Mouse (Mus musculus) stomach, embryonic 16.5 days (tissue): ENCODE measurements around the gene Atf2. TPM values are rescaled to one million over a fixed set of nuclear protein-coding genes. Genes with fewer than 3 reads are reported as not detected.

Experiments used
- ATAC-seq: fragments of 200-750 bp; cut with Nextera tagmentation; 2 replicates; pipeline ENCODE4 v1.8.0; 2017; ENCODE audit warnings: moderate number of reproducible peaks, moderate TSS enrichment; ENCODE audit not compliant: insufficient read depth, low FRiP score
- H3K27ac ChIP-seq: fragments of 300-500 bp; sonication (generic); 2 replicates; pipeline ENCODE4 v1.5.1; 2014; ENCODE audit warnings: low read length
- H3K27me3 ChIP-seq: fragments of 300-500 bp; sonication (generic); 2 replicates; pipeline ENCODE4 v1.6.1; 2014; ENCODE audit warnings: low read length, control low read depth, mixed read lengths; ENCODE audit not compliant: control insufficient read depth, insufficient read depth
- H3K36me3 ChIP-seq: fragments of 300-500 bp; sonication (generic); 2 replicates; pipeline ENCODE4 v1.6.1; 2014; ENCODE audit warnings: low read length; ENCODE audit not compliant: control insufficient read depth, insufficient read depth
- H3K4me1 ChIP-seq: fragments of 300-500 bp; sonication (generic); 2 replicates; pipeline ENCODE4 v1.6.1; 2014; ENCODE audit warnings: low read length, control low read depth, mixed read lengths; ENCODE audit not compliant: control insufficient read depth, insufficient read depth
- H3K4me2 ChIP-seq: fragments of 300-500 bp; sonication (generic); 2 replicates; pipeline ENCODE4 v1.6.1; 2014; ENCODE audit warnings: low read depth, low read length, mixed read lengths
- H3K4me3 ChIP-seq: fragments of 300-500 bp; sonication (generic); replicated peaks from 2 replicates; pipeline ENCODE4 v1.5.1; 2014; ENCODE audit warnings: mild to moderate bottlenecking, low read length
- H3K9ac ChIP-seq: fragments of 300-500 bp; sonication (generic); 2 replicates; pipeline ENCODE4 v1.6.1; 2014; ENCODE audit warnings: low read length
- H3K9me3 ChIP-seq: fragments of 300-500 bp; sonication (generic); replicated peaks from 2 replicates; pipeline ENCODE4 v1.6.1; 2016; ENCODE audit warnings: low read length, control low read depth; ENCODE audit not compliant: control insufficient read depth
- WGBS: fragments of 180-500 bp; shearing (Covaris S2); extraction: QIAGEN DNeasy Blood & Tissue Kit; methylation state at CpG from one replicate; pipeline ENCODE4 v1.1.7; 2014; 5-methylcytosine and 5-hydroxymethylcytosine counted together
- polyA plus RNA-seq: library from polyadenylated mRNA; unstranded; fragments of >200 nt; fragmentation: Nextera tagmentation; extraction: Ambion mirVana; gene quantifications from 2 replicates; pipeline ENCODE4 v1.2.1, GENCODE M21; 2015

The Atf2 gene
- polyA plus RNA-seq, 1 experiment from 2014 or later = 65.4 TPM

DNA sequence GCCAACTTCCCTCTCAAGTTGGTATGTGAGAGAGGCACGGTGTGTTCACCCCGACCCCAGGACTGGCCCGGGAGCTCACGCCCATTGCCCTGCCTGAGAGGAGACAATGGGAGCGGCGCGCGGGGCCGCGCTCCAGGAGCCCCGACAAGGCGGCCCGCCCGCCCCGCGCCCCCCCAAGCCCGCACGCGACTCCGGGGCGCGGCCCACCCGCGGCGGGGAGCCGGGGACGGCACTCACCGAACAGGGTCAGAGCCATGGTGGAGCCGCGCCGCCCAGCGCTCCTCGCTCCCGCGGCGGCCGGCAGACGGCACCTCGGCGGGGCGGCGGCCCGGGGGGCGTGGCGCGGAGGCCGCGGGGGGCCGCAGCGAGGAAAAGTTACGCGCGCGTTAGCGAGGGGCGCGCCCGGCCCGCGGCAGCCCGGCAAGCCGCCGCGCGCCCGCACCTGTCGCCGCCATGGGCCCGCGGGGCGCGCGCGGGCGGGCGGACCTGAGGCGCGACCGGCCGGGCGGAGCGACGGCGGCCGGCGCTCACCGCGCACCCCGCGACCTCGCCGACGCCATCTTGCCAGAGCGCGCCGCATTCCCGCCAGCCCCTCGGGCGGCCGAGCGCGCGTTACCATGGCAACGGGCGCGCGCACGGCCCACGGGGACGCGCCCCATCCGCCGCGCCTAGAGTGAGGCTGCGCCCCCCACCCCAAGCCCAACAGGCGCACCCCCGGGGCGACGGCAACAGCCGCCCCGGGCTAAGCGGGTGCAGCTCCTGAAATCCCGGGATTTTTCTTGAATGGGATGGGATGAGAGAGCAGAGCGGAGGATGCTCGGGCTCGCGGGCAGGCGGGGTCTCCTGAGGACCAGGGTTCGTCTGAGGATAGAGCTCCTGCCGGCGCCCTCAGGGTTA is 117.4 kb downstream of the Atf2 start, which contains the start of gene Chn1:
Gene Chn1, minus strand, starts transcription at position 561 of the 897 bp plus-strand sequence.
- no peaks in the 10 kb centered on the region for H3K9me3 ChIP-seq
- 0 out of 2 replicates have a peak, but pooled peaks cover 2% of the 10 kb centered on the region for H3K4me1 ChIP-seq
- H3K9ac ChIP-seq = peak within 1 kb of the TSS; percentile 82
- H3K36me3 ChIP-seq = no peaks in the 10 kb centered on the region
- peak; percentile 91 for ATAC-seq
- WGBS = 1% methylated on average over 100 of the region's 131 CpGs
- peak within 1 kb of the TSS; percentile 82 for H3K4me2 ChIP-seq
- H3K27me3 ChIP-seq = peaks cover 10% of the 10 kb centered on the region; the same call in 1 of the 2 replicates
- peak within 1 kb of the TSS; percentile 82 for H3K4me3 ChIP-seq
- no peak within 1 kb of the TSS for H3K27ac ChIP-seq

DNA sequence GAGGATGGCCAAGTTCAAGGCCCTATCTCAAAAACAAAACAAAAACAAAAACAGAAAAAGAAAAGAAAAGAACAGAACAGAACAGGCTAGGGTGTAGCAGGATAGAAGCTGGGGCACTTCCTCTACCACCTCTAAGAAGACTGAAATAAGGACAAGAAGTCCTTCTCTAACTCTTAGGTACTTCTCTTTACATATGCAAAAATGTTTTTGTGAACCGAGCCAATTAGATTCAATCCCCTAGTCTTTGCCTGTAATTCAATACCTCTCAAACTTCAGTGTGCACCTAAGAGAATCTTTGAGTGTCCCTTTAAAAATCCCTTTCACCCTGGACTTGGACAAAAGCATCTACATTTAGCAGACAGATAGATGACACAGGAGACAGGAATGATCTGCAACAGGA is 119.5 kb downstream of the Atf2 start:
- H3K4me1 ChIP-seq = 0 out of 2 replicates have a peak, but pooled peaks cover 2% of the 10 kb centered on the region
- H3K4me2 ChIP-seq = no peak overlapping the region
- no peak overlapping the region for H3K27ac ChIP-seq
- no peak for ATAC-seq
- no peak overlapping the region for H3K9ac ChIP-seq
- H3K4me3 ChIP-seq = no peak overlapping the region
- H3K27me3 ChIP-seq = peaks cover 9% of the 10 kb centered on the region; the same call in 1 of the 2 replicates
- WGBS = 41% methylated on average over 1 of the region's 1 CpGs
- H3K36me3 ChIP-seq = no peaks in the 10 kb centered on the region
- no peaks in the 10 kb centered on the region for H3K9me3 ChIP-seq

DNA sequence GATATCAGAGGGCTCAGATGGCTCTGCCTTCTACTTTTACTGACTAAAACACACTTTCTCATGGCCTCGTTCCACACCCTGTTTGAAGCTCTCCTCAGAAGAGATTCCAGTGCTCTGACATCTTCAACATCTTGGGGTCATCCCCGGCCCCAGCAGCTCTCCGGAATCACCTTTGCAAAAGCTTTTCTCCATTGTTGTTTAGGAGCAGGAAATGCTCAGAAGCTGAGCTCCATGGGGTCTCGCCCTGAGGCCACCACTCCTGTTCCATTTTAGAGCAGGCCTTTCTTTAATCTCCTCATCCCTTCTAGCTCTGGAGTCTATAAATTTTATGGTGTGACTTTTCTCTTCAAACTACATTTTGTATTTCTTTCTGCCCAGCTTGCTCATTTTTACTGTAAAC is 123.8 kb downstream of the Atf2 start:
- H3K9ac ChIP-seq = no peak overlapping the region
- no peak overlapping the region for H3K4me3 ChIP-seq
- H3K36me3 ChIP-seq = no peaks in the 10 kb centered on the region
- H3K27ac ChIP-seq = no peak overlapping the region
- no peak overlapping the region for H3K4me2 ChIP-seq
- no peak for ATAC-seq
- peaks cover 4% of the 10 kb centered on the region; the same call in 1 of the 2 replicates for H3K4me1 ChIP-seq
- H3K9me3 ChIP-seq = no peaks in the 10 kb centered on the region
- H3K27me3 ChIP-seq = no peaks in the 10 kb centered on the region
- 80% methylated on average over 4 of the region's 4 CpGs for WGBS

Other genes starting within 250 kb of the Atf2 start
- 13.1 and 14.5 TPM in 2 replicates for gene Chn1, start 117.3 kb downstream of the Atf2 start, polyA plus RNA-seq
- gene Atp5g3, start 18.7 kb upstream of the Atf2 start, polyA plus RNA-seq = 1,111 and 1,187 TPM in 2 replicates